Mouse (Mus musculus) adrenal gland, postnatal 4 days (tissue): Measurements from ENCODE around the gene Lysmd1. TPM values are rescaled to one million over a fixed set of nuclear protein-coding genes. Genes with fewer than 3 reads are reported as not detected.
A peak's percentile ranks its signal among the peaks of the same experiment; 100 is the strongest.
"Not testable (repeated sequence)": the region's sequence is repeated elsewhere in the genome, so short reads cannot be mapped to it uniquely, and the experiment has no call there.

Source experiments
- DNase-seq, 2 experiments: peaks; one replicate each; pipeline ENCODE4 v3.0.0; 2021 to 2022; ENCODE audit warnings: low spot score in 2 of 2, mixed read lengths in 2 of 2
- long read RNA-seq, 2 experiments: library from polyadenylated mRNA; stranded (forward); transcript quantifications; one replicate each; pipeline ENCODE4 v2.0.0; 2021
- total RNA-seq, 2 experiments: library from RNA; stranded (reverse); gene quantifications; 2 replicates each; pipeline ENCODE4 v1.2.3; 2021

The Lysmd1 gene
- total RNA-seq = 10 to 100 TPM; 10.7 to 11.5 TPM
- long read RNA-seq, experiment 1, transcript Lysmd1-201 (3 exons, 2,394 nt) = major isoform, 10 of 13 reads
- long read RNA-seq, experiment 1, partial matches to known transcripts = 1 of 13 reads
- long read RNA-seq, experiment 1, other reads (novel, unspliced or antisense) = 2 of 13 reads
- long read RNA-seq, experiment 2, transcript Lysmd1-201 (3 exons, 2,394 nt) = major isoform, 23 of 26 reads
- long read RNA-seq, experiment 2, partial matches to known transcripts = 0 of 26 reads
- long read RNA-seq, experiment 2, other reads (novel, unspliced or antisense) = 3 of 26 reads

- DNase-seq = peak; percentile 37 to 78
Measured at GRCm38 (mm10) chr3:95133680-95134101, at the start of gene Lysmd1, which contains the start of gene Scnm1. Gene Lysmd1, plus strand, starts transcription at chr3:95134088. Gene Scnm1, minus strand, starts transcription at chr3:95134011.

DNA sequence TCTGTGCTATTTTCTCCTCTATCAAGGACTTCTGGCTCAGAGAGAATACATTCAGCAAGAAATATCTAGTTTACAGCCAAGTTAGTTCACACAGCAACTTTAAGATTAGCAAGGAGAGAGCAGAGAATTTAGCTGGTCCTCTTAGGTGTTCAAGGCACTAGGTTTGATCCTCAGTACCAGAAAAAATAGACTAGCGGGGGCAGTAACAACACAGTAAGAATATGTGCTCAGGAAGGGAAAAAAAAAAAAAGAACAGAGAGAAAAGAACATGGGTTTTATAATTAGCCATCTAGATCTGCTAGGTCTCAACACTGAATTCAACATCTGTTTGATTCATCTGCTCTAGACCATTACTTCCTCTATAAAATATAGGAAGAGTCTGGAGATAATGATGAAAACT is 45.8 kb upstream of the Lysmd1 start:
- DNase-seq = no peak

- DNase-seq = no peak
Measured at GRCm38 (mm10) chr3:95100854-95101253, 33.0 kb upstream of the Lysmd1 start.

DNA sequence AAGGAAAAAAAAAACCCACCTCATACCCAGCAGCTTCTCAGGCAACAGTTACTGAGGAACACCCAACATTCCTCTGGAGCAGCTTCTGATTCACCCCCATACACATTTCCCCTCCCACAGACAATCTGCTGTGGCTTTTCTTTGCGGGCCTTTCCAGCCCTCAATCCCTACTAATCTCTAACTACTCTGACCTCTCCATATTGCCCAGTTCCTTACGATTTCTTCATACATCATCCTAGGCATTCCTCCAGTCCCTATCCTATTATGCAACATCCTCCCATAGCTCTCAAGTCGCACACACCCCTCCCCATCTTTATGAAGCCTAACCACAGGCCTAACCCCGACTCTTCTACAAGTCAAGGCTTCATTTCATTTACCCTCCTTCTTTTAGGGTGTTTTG is 28.8 kb upstream of the Lysmd1 start:
- DNase-seq = no peak

GRCm38 (mm10) chr3:95105586-95106337 is 28.1 kb upstream of the Lysmd1 start:
- no peak for DNase-seq

DNA sequence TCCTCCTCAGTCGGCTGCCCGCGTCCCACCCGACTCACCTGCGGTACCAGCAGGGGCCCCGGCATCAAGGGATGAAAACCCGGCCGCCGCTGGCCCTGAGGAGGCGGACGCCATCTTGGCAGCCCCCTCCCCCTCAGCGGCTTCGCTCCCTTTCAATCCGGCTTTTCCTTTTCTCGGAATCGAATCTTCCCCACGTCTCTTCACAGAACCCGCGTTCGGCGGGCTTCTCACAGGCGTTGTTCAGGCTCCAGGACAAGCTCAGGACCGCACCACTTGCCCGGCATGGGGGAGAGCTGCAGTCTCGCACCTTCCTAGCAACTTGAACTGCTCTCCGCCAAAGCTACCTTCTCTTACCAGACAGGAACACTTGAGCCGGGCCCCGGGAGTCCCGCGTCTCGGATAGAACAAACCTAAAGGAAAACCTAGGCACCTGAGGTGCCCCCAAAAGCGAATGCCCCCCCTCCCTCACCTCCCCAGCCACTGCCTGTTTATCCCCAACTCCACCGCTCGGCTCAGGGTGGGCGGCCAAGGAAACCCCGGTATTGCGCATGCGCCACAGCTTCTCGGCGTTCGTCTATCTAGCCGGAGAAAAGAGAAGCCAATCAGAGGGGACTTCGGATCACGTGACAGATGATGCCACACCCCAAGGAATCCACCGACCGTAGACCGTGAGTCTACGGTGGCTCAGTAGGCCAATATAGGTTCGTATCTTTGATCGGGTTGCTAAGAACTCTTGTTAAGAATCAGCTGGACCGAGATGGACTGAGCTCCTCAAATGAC is 27.4 kb upstream of the Lysmd1 start, which contains the start of gene Pip5k1a:
Gene Pip5k1a (minus strand): TSS at position 593 of the 780 bp plus-strand sequence.
- DNase-seq = peak; percentile 83 to 95

- not testable (repeated sequence) for DNase-seq
Measured at GRCm38 (mm10) chr3:95107308-95107707, 26.6 kb upstream of the Lysmd1 start.

DNA sequence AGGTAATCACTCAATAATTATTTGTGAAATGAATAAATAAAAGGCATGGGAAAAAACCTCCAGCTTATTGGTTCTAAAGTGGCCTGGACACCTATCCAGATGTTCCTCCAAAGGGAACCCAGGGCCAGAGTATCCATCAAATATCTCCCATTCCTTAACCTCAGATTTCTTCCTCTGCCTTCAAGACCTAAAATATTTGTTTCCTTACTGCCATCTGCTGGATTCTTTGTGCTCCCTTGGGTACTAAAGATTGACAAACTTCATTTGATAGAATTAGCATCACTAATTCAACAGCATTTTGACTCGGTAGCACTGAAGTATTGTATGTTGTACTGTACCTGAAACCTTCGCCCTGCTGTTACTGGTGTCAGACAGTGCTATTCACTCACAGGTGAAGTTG is 26.0 kb upstream of the Lysmd1 start:
- no peak for DNase-seq

GRCm38 (mm10) chr3:95110911-95111726 is 22.8 kb upstream of the Lysmd1 start, which contains the start of gene Vps72:
Gene Vps72, plus strand, starts transcription at chr3:95111022.
- DNase-seq = peak; percentile 49 to 79

- no peak for DNase-seq
Measured at GRCm38 (mm10) chr3:95112760-95113159, 21.1 kb upstream of the Lysmd1 start.

GRCm38 (mm10) chr3:95117751-95118150 is 16.1 kb upstream of the Lysmd1 start:
- DNase-seq = no peak

DNA sequence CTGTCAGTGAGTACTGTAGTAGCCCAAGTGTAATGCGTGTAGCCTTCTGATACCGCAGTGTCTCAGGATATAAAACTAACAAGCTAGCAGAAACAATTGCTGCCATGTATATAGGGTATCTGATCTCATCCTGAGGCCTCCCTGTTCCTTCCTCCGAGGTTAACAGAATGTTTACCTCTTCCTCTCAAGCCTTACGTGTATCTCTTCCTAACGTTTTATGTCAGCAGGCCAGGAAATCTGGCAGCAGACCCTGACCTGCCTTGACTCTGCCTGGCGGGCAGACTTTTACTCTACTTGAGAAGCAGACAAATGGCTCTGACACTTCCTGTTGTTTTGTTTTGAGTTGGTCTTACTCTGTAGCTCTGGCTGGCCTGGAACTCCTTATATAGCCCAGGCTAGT is 12.3 kb upstream of the Lysmd1 start:
- DNase-seq = no peak

DNA sequence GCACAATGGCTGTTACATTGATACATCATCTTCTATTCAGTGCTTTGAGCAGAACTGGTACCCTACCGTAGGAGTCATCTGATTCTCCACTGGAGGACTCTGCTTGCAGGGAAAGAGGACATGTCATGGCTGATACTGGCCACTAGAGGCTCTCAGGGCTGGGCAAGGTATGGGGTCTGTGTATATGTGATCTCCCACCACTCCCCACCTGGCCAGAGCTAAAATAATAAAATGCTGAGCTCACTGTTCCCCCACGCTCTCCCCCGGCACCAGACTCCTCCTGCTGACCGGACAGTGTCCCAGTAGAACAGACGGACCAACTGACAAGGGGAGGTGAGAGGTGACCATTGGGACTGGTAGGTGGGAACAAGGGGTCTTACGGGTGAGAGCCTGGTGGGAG is 9.6 kb upstream of the Lysmd1 start, which contains the start of gene Tmod4:
Gene Tmod4 (plus strand): TSS at position 231 of the 400 bp plus-strand sequence.
- no peak for DNase-seq

- peak in 1 of 2 experiments; percentile 55 for DNase-seq
Measured at GRCm38 (mm10) chr3:95124972-95125371, 8.9 kb upstream of the Lysmd1 start.

DNA sequence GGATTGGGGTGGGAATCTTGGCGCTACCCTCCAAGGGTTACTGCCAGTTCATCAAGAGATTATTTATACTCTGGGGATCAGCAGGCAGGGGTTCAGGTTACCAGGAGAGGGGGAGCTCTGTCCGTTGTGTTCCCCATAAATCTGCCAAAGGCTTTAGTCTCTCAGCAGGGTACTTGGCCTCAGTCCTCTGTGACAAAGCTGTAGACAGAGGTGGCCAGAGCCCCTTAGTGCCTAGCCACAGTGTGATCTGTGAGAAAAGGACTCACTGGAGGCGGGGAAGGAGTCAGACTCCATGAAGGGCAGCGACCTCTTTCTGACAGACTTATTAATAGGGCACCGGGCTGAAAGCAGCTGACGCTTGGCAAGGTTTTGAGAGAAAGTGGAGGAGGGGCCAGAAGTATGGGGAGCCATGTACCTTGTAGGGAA is 4.6 kb upstream of the Lysmd1 start:
- DNase-seq = no peak

- DNase-seq = no peak
Measured at GRCm38 (mm10) chr3:95130081-95130480, 3.8 kb upstream of the Lysmd1 start.

- DNase-seq = not testable (repeated sequence)
Measured at GRCm38 (mm10) chr3:95132389-95132788, 1.5 kb upstream of the Lysmd1 start.

- no peak for DNase-seq
Measured at GRCm38 (mm10) chr3:95133176-95133575, 712 bp upstream of the Lysmd1 start.

DNA sequence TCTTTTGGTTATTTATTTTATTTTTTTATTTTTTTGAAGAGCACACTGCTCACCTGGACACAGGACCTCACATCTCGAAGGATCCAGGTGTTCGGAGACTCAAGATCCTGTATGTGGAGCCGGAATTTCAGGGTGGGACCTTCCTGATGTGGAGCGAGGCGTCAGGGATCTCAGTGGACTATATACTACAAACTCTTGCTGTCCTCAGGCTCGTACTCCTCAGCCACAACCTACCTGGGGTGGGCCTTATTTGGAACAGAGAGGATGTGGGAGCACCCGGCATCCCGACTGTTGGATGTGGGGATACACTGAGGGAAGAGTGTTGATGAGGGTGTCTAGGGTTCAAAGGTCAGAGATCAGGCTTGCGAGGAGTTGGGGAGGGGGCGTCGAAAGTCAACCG is 245 bp downstream of the Lysmd1 start:
- not testable (repeated sequence) for DNase-seq

DNA sequence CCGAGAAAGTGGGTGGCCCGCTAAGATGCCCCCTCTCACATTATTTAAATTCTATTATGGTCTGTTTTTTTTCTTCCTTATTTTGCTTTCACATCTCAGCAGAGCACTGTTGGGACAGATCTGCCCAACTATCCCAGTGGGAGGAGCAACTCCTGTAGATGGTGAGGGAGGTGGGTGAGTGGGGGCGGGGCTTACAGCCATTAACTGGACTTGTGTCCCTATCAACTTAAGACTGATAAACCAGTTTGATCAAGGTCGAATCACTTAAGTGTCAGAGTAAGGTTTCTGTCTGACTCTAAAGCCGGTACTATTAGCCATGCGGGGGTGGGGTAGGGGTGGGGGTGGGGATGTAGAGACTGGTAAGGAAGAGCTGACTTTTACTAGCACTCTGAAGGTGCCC is 1.1 kb downstream of the Lysmd1 start:
- DNase-seq = no peak
